Mouse (Mus musculus) forelimb bud, embryonic 11.5 days (tissue): ENCODE measurements around the gene Kcnab3.
"Not testable (repeated sequence)": the region's sequence is repeated elsewhere in the genome, so short reads cannot be mapped to it uniquely, and the experiment has no call there.

Source experiments
- DNase-seq: peaks from one replicate; pipeline ENCODE4 v3.0.0-alpha.2; 2012; ENCODE audit warnings: low read depth, low spot score

Kcnab3 gene

DNA sequence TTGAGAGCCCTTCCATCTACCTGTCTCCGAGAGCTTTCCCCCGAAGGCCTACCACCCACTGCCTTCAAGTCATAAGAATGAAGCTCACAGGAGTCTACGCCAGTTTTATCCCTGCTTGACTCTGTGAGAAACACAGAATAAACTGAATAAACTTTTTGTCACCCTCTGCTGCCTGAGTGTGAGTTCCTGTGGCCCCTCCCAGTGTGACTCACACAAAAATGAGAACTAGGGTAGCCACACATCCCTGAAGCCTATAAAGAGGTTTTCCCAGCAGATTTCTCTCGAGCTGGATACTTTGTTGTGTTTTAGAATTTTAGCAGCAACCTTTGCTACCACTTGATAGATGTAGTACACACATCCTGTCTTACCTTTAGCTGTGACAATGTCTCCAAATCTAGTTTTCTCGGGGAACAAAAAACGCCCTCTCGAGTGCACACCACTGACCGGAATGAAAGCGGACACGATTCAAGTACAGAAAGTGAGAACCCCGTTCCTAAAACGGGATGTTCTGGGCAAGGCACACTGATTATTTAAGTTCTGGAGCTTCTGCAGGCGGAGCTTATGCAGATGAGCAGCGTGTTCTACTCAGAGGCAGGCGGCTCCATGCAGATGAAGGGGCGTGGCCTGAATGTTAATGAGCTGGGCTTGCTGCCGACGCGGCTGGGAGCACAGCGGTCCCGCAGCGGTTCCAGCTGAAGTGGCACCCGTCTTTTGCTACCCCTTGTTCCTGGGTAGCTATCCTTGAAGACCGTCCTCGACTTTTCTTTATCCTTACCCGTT, at the start of gene Kcnab3:
Gene Kcnab3, plus strand, starts transcription at position 631 of the 780 bp plus-strand sequence.
- DNase-seq = peak; percentile 71

GRCm38 (mm10) chr11:69277267-69277666, 48.8 kb upstream of the Kcnab3 start:
- DNase-seq = no peak

GRCm38 (mm10) chr11:69291111-69291510, 34.9 kb upstream of the Kcnab3 start:
- no peak for DNase-seq

DNA sequence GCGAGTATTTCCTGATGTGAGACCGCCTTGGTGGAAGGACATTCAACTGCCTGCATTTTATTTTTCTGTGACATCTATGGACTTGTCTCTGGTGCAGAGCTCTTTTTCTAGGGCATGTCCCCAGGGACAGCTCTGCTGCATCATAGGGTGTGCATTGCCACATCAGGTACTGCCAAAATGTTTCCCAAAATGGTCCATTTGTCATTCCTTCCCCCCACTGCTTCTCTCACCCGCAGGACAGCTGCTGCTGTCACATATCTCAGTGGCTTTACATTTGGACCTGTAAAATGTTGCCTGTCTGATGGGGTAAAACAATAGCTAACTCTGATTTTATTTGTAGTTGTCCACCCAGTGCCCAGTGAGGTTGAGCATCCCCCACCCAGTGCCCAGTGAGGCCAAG, 30.8 kb upstream of the Kcnab3 start:
- no peak for DNase-seq

- no peak for DNase-seq
Measured at GRCm38 (mm10) chr11:69297799-69298198, 28.3 kb upstream of the Kcnab3 start.

GRCm38 (mm10) chr11:69298231-69298630, 27.8 kb upstream of the Kcnab3 start:
- DNase-seq = no peak

- DNase-seq = no peak
Measured at GRCm38 (mm10) chr11:69302817-69303216, 23.2 kb upstream of the Kcnab3 start.

- no peak for DNase-seq
Measured at GRCm38 (mm10) chr11:69305291-69305690, 20.8 kb upstream of the Kcnab3 start.

- no peak for DNase-seq
Measured at GRCm38 (mm10) chr11:69306039-69306438, 20.0 kb upstream of the Kcnab3 start.

GRCm38 (mm10) chr11:69311266-69311665, 14.8 kb upstream of the Kcnab3 start:
- no peak for DNase-seq

GRCm38 (mm10) chr11:69316361-69316760, 9.7 kb upstream of the Kcnab3 start:
- DNase-seq = no peak

- not testable (repeated sequence) for DNase-seq
Measured at GRCm38 (mm10) chr11:69318000-69318399, 8.1 kb upstream of the Kcnab3 start.

DNA sequence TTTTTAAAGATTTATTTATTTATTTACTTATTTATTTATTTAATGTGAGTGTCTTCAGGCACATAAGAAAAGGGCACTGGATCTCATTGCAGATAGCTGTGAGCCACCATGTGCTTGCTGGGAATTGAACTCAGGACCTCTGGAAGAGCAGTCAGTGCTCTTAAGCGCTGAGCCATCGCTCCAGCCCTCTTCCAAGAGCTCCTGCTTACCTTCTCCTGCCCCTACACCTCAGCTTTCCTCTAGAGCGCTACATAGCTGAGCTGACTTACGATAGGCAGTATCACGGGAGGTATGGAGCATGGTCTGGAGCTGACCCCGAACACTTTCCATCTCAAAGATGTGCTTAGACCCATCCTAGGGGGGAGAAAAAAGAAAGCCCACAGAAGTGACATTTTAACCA, 4.5 kb upstream of the Kcnab3 start:
- DNase-seq = no peak

DNA sequence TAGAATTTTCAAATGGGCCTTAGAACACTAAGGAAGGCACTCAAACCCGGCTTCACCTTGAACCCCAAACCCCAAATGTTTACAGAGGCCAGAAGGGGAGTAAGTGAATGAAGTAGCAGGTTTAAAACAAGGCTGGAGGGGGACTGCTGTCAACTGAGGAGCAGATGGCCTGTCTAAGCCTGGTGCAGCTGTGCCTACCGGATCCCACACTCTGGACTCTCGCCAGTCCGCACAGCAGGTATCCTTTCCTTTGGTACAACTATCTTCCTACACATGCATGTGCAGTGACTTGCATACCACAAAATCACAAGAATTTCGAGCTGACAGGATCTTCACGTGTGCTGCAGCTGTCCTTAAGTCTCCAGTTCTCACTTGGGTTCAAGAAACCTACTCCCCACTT, 4.0 kb upstream of the Kcnab3 start:
- DNase-seq = no peak

DNA sequence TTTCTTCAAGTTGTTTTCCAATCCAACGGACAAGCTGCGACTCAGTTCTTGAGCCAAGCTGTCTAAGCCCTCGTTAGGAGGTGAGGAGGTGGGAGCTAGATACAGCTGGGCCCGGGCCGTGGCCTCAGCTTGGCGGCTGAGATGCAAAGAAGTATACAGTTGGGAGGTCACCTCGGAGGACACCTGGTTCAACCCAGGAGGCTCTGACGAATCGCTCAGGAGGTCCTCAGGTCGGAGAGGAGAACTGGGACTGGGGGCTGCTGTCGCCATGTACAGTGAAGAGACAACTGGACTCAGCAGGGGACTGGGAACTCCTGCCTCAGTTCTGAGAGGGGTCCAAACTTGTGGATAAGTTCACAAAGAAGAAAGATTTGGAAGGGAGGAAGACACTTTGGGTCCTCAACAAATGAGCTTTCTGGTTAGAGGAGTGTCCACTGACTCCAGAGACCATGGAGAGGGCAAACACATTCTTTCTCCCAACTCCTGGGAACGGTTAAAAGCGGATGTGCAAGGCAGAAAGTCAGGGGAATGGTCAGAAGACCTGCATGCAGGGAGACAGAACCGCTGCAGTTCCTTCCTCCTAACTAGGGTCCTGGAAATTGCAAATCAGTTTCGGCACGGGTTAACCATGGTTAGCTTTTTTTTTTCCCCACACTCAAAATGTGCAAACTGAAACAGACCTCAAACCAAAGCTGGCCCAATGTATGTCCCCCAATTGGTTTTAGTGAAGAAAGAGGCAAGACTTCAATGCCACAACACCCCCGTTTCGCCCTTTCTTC, 3.2 kb upstream of the Kcnab3 start:
- DNase-seq = no peak

DNA sequence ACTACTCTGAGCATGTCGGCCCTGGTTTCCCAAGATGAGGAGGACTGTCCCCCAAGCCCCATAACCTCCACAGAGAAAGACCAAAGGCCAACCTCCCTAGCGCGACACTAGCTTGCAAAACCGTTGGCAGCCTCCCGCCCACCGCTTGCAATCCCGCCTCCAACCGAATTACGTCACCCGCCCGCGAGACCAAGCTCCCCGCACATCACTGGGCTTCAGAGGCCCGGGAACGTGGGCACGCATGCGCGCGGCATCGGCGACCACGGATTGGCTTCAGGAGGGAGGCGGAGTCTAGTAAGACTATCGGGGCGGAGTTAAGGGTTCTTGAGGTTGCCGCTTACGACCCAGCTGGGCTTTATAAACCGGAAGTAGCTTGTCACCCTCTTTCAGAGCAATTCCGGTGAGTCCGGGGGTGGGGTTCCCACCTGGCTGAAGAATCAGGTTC, 2.4 kb upstream of the Kcnab3 start, which contains the start of the genes Cntrob and Trappc1:
Gene Cntrob, minus strand, starts transcription at position 109 of the 445 bp plus-strand sequence.
Gene Trappc1, plus strand, starts transcription at position 314 of the 445 bp plus-strand sequence.
- peak; percentile 99 for DNase-seq

DNA sequence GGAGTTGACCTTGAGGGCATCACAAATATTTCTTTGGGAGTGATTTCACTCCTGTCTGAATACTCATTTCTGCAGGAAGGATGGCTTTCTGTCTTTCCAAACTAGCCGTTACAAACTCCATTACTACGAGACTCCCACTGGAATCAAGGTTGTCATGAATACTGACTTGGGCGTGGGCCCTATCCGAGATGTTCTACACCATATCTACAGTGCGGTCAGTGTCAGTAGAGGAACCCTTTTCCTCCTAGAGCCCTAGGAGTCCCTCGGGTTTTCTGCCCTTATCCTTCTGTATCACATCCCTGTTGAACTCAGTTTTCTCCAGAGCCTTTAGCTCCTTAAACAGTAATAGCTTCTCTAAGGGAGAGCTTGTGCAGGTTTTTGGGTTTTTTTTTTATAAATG, 1.3 kb upstream of the Kcnab3 start:
- DNase-seq = no peak

- DNase-seq = no peak
Measured at GRCm38 (mm10) chr11:69326408-69327156, 524 bp downstream of the Kcnab3 start.

- no peak for DNase-seq
Measured at GRCm38 (mm10) chr11:69327157-69327442, 1.0 kb downstream of the Kcnab3 start.

DNA sequence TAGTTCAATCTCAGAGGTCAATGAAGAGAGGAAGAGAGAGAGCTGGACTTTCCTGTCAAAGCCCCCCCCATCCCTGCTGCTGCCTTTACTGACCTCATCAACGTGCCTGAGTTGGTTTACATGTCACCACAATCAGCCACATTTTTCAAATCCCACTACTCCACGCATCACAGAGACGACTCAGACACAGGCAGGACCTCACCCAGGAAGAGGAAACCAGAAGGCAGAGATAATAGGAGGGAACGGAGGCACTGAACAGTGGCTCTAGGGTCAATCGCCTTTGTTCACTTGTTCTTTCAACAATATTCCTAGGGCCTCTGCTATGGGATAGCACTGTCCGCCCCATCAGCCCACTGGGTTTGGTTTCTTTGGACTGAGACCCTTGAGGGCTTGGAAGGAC, 1.6 kb downstream of the Kcnab3 start:
- DNase-seq = no peak

GRCm38 (mm10) chr11:69328517-69328916, 2.5 kb downstream of the Kcnab3 start:
- no peak for DNase-seq

DNA sequence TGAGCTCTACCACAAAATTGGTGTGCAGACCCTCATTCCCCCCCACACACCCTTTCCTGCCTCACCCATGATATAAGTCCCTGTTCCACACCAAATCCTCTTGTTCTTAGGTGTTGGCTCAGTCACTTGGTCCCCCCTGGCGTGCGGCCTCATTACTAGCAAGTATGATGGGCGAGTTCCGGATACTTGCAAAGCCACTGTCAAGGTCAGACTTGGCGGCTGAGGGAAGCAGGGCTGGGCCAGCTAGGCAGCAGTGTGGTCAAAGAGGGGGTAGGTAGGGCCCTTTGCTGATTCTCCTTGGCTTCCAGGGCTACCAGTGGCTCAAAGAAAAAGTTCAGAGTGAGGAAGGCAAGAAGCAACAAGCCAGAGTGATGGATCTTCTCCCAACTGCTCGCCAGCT, 5.1 kb downstream of the Kcnab3 start:
- DNase-seq = no peak
